Mouse (Mus musculus) CD4-positive helper T cell, adult 2 months (primary cell): ENCODE data around the gene Cntnap5c.

Experiments used
- DNase-seq: peaks from one replicate; pipeline ENCODE4 v3.0.0-alpha.2; 2012; ENCODE audit warnings: low read depth, missing footprints, low spot score

Cntnap5c gene

GRCm38 (mm10) chr17:58003322-58003721, 234.0 kb downstream of the Cntnap5c start:
- DNase-seq: no peak

GRCm38 (mm10) chr17:58004491-58004890, 235.1 kb downstream of the Cntnap5c start:
- no peak for DNase-seq

DNA sequence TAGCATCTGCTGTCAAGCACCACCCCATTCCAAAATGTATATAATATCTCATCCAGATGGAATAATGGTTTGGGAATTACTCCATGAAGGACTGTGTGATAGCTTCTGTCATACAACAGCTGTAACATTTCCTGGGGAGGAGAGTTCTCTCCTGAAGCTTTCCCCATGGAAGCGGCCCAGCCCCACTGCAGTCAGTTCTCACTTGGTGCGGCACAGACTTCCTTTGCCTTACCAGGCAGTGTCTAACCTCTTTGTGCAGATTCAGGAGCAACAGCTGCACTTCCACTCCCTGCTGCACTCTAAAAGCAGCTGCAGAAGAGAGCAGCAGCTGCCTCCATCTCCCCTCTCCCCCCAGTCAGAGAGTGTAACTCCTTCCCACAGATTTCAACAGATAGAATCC, 271.8 kb downstream of the Cntnap5c start:
- no peak for DNase-seq

- DNase-seq: no peak
Measured at GRCm38 (mm10) chr17:58045149-58045548, 275.8 kb downstream of the Cntnap5c start.

GRCm38 (mm10) chr17:58069912-58070311, 300.5 kb downstream of the Cntnap5c start:
- DNase-seq: no peak

DNA sequence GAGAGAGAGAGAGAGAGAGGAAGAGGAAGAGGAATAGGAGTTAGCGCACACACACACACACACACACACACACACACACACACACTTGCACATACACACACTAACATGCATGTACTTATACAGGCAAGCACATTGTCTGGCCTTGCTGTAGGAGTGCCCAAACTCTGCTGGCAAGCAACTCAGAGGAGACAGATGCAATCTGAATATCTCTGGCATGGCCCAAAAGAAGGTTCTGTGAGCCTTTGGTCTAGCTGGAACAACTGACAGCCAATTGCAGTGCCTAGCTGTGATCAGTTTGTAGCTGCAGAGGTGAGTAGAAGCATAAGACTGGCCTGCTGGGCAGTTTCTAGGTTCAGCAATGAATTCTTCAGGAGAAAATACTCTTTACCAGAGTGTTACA, 313.3 kb downstream of the Cntnap5c start:
- no peak for DNase-seq

- no peak for DNase-seq
Measured at GRCm38 (mm10) chr17:58104505-58104904, 335.1 kb downstream of the Cntnap5c start.

DNA sequence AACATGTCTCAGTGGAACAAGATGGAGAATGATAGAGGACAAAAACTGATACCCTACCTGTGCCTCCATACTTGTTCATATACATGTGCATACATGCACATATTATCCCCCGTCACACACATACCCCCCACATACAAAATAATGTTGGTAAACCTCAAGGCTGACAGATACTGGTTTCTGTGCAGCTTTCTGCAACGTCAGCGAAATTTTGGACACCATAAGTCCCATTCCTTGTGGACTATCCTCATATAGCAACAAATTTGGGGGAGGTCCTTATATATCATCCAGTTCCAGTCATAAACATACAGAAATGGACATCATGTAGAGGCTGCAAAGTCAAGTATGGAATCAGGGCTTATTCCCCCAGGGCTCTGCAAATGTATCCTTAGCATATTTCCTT, 338.5 kb downstream of the Cntnap5c start:
- no peak for DNase-seq

- no peak for DNase-seq
Measured at GRCm38 (mm10) chr17:58108335-58108734, 339.0 kb downstream of the Cntnap5c start.

GRCm38 (mm10) chr17:58187171-58187570, 417.8 kb downstream of the Cntnap5c start:
- DNase-seq: no peak

- DNase-seq: no peak
Measured at GRCm38 (mm10) chr17:58201148-58201547, 431.8 kb downstream of the Cntnap5c start.

DNA sequence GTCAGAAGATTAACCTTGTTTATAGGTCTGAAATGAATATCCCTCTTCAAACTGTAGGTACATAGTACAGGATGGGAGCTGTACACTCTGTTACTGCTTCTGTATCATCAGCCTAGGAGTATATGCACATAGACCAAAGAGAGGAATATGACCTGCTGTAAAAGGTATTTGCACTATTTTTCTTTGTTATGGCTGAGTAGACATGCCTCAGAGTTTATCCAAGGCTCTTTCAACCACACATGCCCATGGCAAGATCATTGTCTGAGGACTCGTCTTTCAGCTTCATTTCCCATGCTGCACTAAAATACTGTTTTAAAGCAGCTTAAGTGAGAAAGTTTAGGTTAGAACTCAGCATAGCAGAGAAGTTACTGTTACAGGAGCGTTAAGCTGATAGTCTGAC, 498.7 kb downstream of the Cntnap5c start:
- DNase-seq: no peak

GRCm38 (mm10) chr17:58351310-58351709, 581.9 kb downstream of the Cntnap5c start:
- no peak for DNase-seq

- no peak for DNase-seq
Measured at GRCm38 (mm10) chr17:58356224-58356623, 586.9 kb downstream of the Cntnap5c start.

GRCm38 (mm10) chr17:58363582-58364267, 594.4 kb downstream of the Cntnap5c start:
- no peak for DNase-seq

DNA sequence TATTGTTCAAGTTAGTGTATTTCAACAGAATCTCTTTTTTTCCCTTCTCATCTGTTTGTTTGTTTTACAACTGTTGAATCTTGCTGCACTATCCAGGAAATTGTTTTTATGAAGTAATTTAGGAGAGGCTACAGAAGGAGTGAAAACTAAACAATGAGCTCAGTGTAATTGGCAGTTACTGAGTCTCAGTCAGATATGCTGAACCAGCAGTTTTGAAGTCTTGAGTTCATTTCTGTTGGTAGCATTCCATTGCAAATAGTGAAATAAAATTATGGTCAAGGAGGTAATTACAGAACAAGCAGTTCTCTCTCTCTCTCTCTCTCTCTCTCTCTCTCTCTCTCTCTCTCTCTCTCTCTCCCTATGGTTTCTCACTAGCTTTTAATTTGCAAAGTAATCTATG, 600.7 kb downstream of the Cntnap5c start:
- DNase-seq: no peak

- no peak for DNase-seq
Measured at GRCm38 (mm10) chr17:58407769-58408168, 638.4 kb downstream of the Cntnap5c start.

DNA sequence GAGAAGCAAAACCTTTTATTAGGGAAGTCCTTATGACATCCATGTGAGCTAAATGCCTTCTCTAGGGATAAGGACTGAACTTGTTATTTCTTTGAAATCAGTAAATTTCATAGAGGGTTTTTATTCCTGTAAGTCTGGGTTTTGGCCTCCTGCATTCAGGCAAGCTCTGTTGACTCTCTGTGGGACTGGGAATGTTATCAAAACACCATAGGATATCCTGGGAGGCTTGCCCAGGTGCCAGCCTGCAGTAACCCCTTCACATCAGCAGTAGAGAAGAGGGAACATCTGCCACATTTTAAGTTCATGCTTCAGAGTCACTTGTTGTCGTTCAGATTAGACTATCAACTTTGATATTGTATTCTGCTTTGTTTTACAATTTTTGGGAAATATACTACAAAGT, 639.4 kb downstream of the Cntnap5c start:
- DNase-seq: no peak

- no peak for DNase-seq
Measured at GRCm38 (mm10) chr17:58437443-58437842, 668.1 kb downstream of the Cntnap5c start.
